Mouse (Mus musculus) stomach, embryonic 15.5 days (tissue): Measurements from ENCODE around the gene Arl14ep. TPM values are rescaled to one million over a fixed set of nuclear protein-coding genes. Genes with fewer than 3 reads are reported as not detected.

ENCODE experiments used
- ATAC-seq: fragments of 200-750 bp; cut with Nextera tagmentation; 2 replicates; pipeline ENCODE4 v1.8.0; 2017; ENCODE audit warnings: low read depth, moderate number of reproducible peaks, moderate TSS enrichment; ENCODE audit not compliant: insufficient read depth, low FRiP score
- H3K27ac ChIP-seq: fragments of 300-500 bp; sonication (generic); 2 replicates; pipeline ENCODE4 v1.5.1; 2015; ENCODE audit warnings: mild to moderate bottlenecking, inconsistent platforms
- H3K27me3 ChIP-seq: fragments of 300-500 bp; sonication (generic); replicated peaks from 2 replicates; pipeline ENCODE4 v1.6.1; 2015; ENCODE audit warnings: inconsistent platforms
- H3K36me3 ChIP-seq: fragments of 300-500 bp; sonication (generic); 2 replicates; pipeline ENCODE4 v1.6.1; 2015; ENCODE audit warnings: inconsistent platforms
- H3K4me1 ChIP-seq: fragments of 300-500 bp; sonication (generic); 2 replicates; pipeline ENCODE4 v1.6.1; 2015; ENCODE audit warnings: inconsistent platforms
- H3K4me2 ChIP-seq: fragments of 300-500 bp; sonication (generic); 2 replicates; pipeline ENCODE4 v1.6.1; 2015; ENCODE audit warnings: mild to moderate bottlenecking, inconsistent platforms
- H3K4me3 ChIP-seq: fragments of 300-500 bp; sonication (generic); replicated peaks from 2 replicates; pipeline ENCODE4 v1.5.1; 2015; ENCODE audit warnings: inconsistent platforms
- H3K9ac ChIP-seq: fragments of 300-500 bp; sonication (generic); 2 replicates; pipeline ENCODE4 v1.6.1; 2015; ENCODE audit warnings: inconsistent platforms
- H3K9me3 ChIP-seq: fragments of 300-500 bp; sonication (generic); 2 replicates; pipeline ENCODE4 v1.6.1; 2016; ENCODE audit warnings: inconsistent platforms
- WGBS: fragments of 180-500 bp; shearing (Covaris S2); methylation state at CpG from one replicate; pipeline ENCODE4 v1.1.7; 2015; 5-methylcytosine and 5-hydroxymethylcytosine counted together
- polyA plus RNA-seq: library from polyadenylated mRNA; unstranded; fragments of >200 nt; fragmentation: Nextera tagmentation; extraction: Ambion mirVana; gene quantifications from 2 replicates; pipeline ENCODE4 v1.2.1, GENCODE M21; 2015

Gene Arl14ep
- polyA plus RNA-seq, 1 experiment from 2014 or later = 33.2 TPM

GRCm38 (mm10) chr2:106942451-106942850, 31.8 kb downstream of the Arl14ep start:
- Histone ChIP-seq H3K27me3 (no peaks in the 10 kb centered on the region), H3K27ac (no peak overlapping the region), H3K4me1 (no peaks in the 10 kb centered on the region), H3K4me2 (no peak overlapping the region), H3K9ac (no peak overlapping the region), H3K36me3 (no peaks in the 10 kb centered on the region), H3K4me3 (no peak overlapping the region), H3K9me3 (no peaks in the 10 kb centered on the region)
- no peak for ATAC-seq
- WGBS = 72% methylated on average over 1 of the region's 1 CpGs

GRCm38 (mm10) chr2:106935681-106936080, 38.5 kb downstream of the Arl14ep start:
- no peak overlapping the region for H3K4me2 ChIP-seq
- H3K36me3 ChIP-seq = no peaks in the 10 kb centered on the region
- 79% methylated on average over 2 of the region's 2 CpGs for WGBS
- H3K4me1 ChIP-seq = no peaks in the 10 kb centered on the region
- no peak overlapping the region for H3K9ac ChIP-seq
- no peak overlapping the region for H3K27ac ChIP-seq
- no peaks in the 10 kb centered on the region for H3K9me3 ChIP-seq
- H3K4me3 ChIP-seq = no peak overlapping the region
- H3K27me3 ChIP-seq = no peaks in the 10 kb centered on the region
- ATAC-seq = no peak

- ATAC-seq = no peak
- Histone ChIP-seq H3K9me3 (no peaks in the 10 kb centered on the region), H3K27ac (no peak overlapping the region)
These were observed 44.3 kb downstream of the Arl14ep start for GRCm38 (mm10) chr2:106929906-106930305.

More at GRCm38 (mm10) chr2:106929906-106930305, 44.3 kb downstream of the Arl14ep start:
- Histone ChIP-seq H3K9ac (no peak overlapping the region), H3K4me3 (no peak overlapping the region), H3K4me1 (no peaks in the 10 kb centered on the region), H3K27me3 (no peaks in the 10 kb centered on the region), H3K36me3 (no peaks in the 10 kb centered on the region), H3K4me2 (no peak overlapping the region)
- WGBS = 78% methylated on average over 3 of the region's 3 CpGs

Other genes starting within 250 kb of the Arl14ep start
- gene Fshb, start 85.2 kb upstream of the Arl14ep start, polyA plus RNA-seq = not detected in 2 replicates